Mouse (Mus musculus) T-helper 1 cell (primary cell): Measurements from ENCODE around the gene Hira.

Source experiments
- in situ Hi-C: fragments of 300-600 bp; cut with MboI, MseI; formaldehyde crosslinking; loops from one replicate; pipeline ENCODE4 v1.15.1; 2025; ENCODE audit warnings: high pct_unique_total_duplicates

The Hira gene

GRCm38 (mm10) chr16:19013550-19013949, 136.7 kb downstream of the Hira start:
- in situ Hi-C loops: loop anchor here (25.0 kb wide), 1 partner anchor 1049 kb away; no protein-coding TSS in a partner anchor

DNA sequence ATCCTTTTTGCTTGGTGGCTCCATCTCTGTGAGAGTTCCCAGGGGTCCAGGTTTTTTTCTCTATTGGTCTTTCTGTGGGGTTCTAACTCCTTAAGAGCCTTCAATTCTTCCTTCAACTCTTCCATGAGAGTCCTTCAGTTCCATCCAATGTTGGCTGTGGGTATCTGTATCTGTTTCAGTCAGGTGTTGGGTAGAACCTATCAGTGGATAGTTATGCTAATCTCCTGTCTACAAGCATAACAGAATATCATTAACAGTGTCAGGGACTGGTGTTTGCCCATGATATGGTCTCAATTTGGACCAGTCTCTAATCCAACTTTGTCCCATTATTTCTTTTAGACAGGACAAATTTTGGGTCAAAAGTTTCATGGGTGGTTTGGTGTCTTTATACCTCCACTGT, 137.8 kb downstream of the Hira start:
- in situ Hi-C loops: loop anchor here (25.0 kb wide), 1 partner anchor 1048 kb away; no protein-coding TSS in a partner anchor
